Mouse (Mus musculus): ENCODE data around the gene Mapk9. TPM values are rescaled to one million over a fixed set of nuclear protein-coding genes. Genes with fewer than 3 reads are reported as not detected.

Mapk9 gene
- polyA plus RNA-seq, 1 experiment, result 7.6 TPM

DNA sequence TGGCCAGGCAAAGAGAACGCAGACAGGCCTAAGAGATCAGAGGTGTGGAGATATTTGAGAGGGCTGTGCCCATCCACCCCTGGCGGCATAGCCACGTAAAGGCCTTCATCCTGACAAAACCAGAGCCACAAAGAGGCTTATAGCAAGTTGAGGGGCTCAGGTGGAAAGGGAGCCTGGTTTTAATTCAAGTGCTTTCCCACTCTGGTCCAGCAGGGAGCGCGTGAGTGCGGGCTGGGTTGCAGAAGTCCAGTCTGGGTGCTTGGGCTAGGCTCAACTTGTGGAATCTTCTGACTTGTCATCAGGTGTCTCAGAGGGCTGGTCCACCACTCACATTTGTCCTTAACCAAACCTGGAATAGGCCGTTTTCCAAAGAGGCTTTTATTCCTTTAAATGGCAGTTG, 56.8 kb downstream of the Mapk9 start:
- H3K9me3 ChIP-seq, result no peaks in the 10 kb centered on the region
- H3K27me3 ChIP-seq (replicated peaks), result peaks cover 55% of the 10 kb centered on the region
- no peaks in the 10 kb centered on the region for H3K36me3 ChIP-seq (replicated peaks; ENCODE audit: low read length)
- TF ChIP-seq FLI1 (IDR thresholded peaks at IDR 0.05; ENCODE audit: low read length) (no peak), GATA1 (IDR thresholded peaks at IDR 0.05; ENCODE audit: borderline replicate concordance, low read length) (no peak)
- H3K4me3 ChIP-seq (replicated peaks), result no peak overlapping the region
- H3K4me1 ChIP-seq, result peaks cover 17% of the 10 kb centered on the region

- H3K9me3 ChIP-seq, result no peaks in the 10 kb centered on the region
- H3K4me3 ChIP-seq (replicated peaks), result no peak overlapping the region
- no peaks in the 10 kb centered on the region for H3K36me3 ChIP-seq (replicated peaks; ENCODE audit: low read length)
- TF ChIP-seq GATA1 (IDR thresholded peaks at IDR 0.05; ENCODE audit: borderline replicate concordance, low read length) (no peak), FLI1 (IDR thresholded peaks at IDR 0.05; ENCODE audit: low read length) (no peak)
- H3K4me1 ChIP-seq, result no peaks in the 10 kb centered on the region
- H3K27me3 ChIP-seq (replicated peaks), result peaks cover 53% of the 10 kb centered on the region
Observed at GRCm38 (mm10) chr11:49918521-49919180, 72.1 kb downstream of the Mapk9 start.

GRCm38 (mm10) chr11:49919304-49919703, 72.8 kb downstream of the Mapk9 start:
- no peaks in the 10 kb centered on the region for H3K36me3 ChIP-seq (replicated peaks; ENCODE audit: low read length)
- TF ChIP-seq FLI1 (IDR thresholded peaks at IDR 0.05; ENCODE audit: low read length) (no peak), GATA1 (IDR thresholded peaks at IDR 0.05; ENCODE audit: borderline replicate concordance, low read length) (no peak)

DNA sequence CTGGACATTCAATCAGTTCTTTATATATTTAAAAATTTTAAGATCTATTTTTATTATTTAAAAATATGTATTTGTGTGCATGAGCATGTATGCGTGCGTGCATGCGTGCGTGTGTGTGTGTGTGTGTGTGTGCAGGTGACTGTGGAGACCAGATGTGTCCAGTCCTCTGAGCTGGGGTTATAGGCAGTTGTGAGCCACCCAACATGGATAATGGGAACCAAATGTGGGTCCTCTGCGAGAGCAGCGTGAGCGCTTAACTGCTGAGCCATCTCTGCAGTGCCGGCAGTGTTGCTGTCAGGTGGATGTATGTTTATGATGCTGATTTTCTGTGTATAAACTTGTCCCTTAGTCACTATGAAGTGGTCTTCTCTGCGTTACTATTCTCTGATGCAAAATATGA, 77.0 kb downstream of the Mapk9 start:
- no peaks in the 10 kb centered on the region for H3K9me3 ChIP-seq
- peaks cover 56% of the 10 kb centered on the region for H3K27me3 ChIP-seq (replicated peaks)
- TF ChIP-seq FLI1 (IDR thresholded peaks at IDR 0.05; ENCODE audit: low read length), result no peak
- TF ChIP-seq GATA1 (IDR thresholded peaks at IDR 0.05; ENCODE audit: borderline replicate concordance, low read length), result no peak
- no peaks in the 10 kb centered on the region for H3K36me3 ChIP-seq (replicated peaks; ENCODE audit: low read length)
- H3K4me3 ChIP-seq (replicated peaks), result no peak overlapping the region
- peaks cover 3% of the 10 kb centered on the region; the same call in 1 of the 2 replicates for H3K4me1 ChIP-seq

More at GRCm38 (mm10) chr11:49919304-49919703, 72.8 kb downstream of the Mapk9 start:
- Histone ChIP-seq H3K9me3 (no peaks in the 10 kb centered on the region), H3K4me1 (no peaks in the 10 kb centered on the region), H3K4me3 (replicated peaks) (no peak overlapping the region), H3K27me3 (replicated peaks) (peaks cover 53% of the 10 kb centered on the region)

DNA sequence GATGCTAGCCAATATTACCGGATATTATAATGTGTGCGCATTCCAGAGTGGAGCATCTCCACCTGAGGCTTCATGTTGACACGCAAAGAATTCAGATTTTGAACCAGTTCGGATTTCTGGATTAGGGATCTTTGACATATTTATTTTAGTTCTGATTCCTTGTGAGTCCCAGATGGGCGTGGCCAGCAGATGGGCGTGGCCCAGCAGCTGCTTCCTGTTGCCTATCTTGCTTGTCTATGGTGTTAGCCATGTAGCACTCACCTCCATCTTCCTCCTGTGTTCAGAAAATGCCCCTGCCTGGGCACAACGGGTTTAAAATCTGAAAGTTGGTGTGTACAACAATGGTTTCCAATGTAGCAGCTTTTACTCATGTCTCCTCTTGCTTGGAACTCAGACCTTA, 79.6 kb downstream of the Mapk9 start:
- peaks cover 9% of the 10 kb centered on the region for H3K4me1 ChIP-seq
- TF ChIP-seq GATA1 (IDR thresholded peaks at IDR 0.05; ENCODE audit: borderline replicate concordance, low read length), result no peak
- TF ChIP-seq FLI1 (IDR thresholded peaks at IDR 0.05; ENCODE audit: low read length), result no peak
- H3K27me3 ChIP-seq (replicated peaks), result peaks cover 64% of the 10 kb centered on the region
- no peaks in the 10 kb centered on the region for H3K36me3 ChIP-seq (replicated peaks; ENCODE audit: low read length)
- no peaks in the 10 kb centered on the region for H3K9me3 ChIP-seq
- no peak overlapping the region for H3K4me3 ChIP-seq (replicated peaks)

DNA sequence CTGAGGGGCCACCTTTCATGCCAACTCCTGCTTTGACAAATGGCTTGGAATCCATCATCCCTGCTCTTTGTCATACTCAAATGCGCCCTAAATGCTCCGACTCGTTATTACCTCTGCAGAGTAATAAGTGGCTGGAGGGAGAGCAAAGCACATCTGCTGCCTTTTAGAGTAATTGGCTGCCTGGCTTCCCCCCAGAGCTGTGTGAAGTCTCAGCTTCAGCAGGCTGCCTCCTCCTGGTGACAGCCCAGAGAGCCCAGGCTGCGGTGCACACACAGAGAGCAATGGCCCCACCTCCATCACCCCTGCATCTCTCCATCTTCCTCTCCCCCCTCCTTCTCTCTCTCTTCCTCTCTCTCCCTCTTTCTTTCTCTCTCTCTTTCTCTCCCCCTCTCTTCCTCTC, 80.6 kb downstream of the Mapk9 start:
- TF ChIP-seq FLI1 (IDR thresholded peaks at IDR 0.05; ENCODE audit: low read length) (no peak), GATA1 (IDR thresholded peaks at IDR 0.05; ENCODE audit: borderline replicate concordance, low read length) (no peak)
- no peaks in the 10 kb centered on the region for H3K9me3 ChIP-seq
- H3K27me3 ChIP-seq (replicated peaks), result peaks cover 64% of the 10 kb centered on the region
- H3K36me3 ChIP-seq (replicated peaks; ENCODE audit: low read length), result no peaks in the 10 kb centered on the region
- no peak overlapping the region for H3K4me3 ChIP-seq (replicated peaks)
- H3K4me1 ChIP-seq, result peaks cover 19% of the 10 kb centered on the region

GRCm38 (mm10) chr11:49927670-49928069, 81.1 kb downstream of the Mapk9 start:
- H3K4me1 ChIP-seq, result peaks cover 23% of the 10 kb centered on the region
- H3K27me3 ChIP-seq (replicated peaks), result peaks cover 65% of the 10 kb centered on the region
- H3K36me3 ChIP-seq (replicated peaks; ENCODE audit: low read length), result no peaks in the 10 kb centered on the region
- TF ChIP-seq FLI1 (IDR thresholded peaks at IDR 0.05; ENCODE audit: low read length), result no peak
- no peak for TF ChIP-seq GATA1 (IDR thresholded peaks at IDR 0.05; ENCODE audit: borderline replicate concordance, low read length)
- no peak overlapping the region for H3K4me3 ChIP-seq (replicated peaks)
- H3K9me3 ChIP-seq, result no peaks in the 10 kb centered on the region

- Histone ChIP-seq H3K4me1 (peaks cover 26% of the 10 kb centered on the region), H3K4me3 (replicated peaks) (no peak overlapping the region), H3K9me3 (no peaks in the 10 kb centered on the region), H3K36me3 (replicated peaks; ENCODE audit: low read length) (no peaks in the 10 kb centered on the region), H3K27me3 (replicated peaks) (peaks cover 78% of the 10 kb centered on the region)
- TF ChIP-seq FLI1 (IDR thresholded peaks at IDR 0.05; ENCODE audit: low read length) (no peak), GATA1 (IDR thresholded peaks at IDR 0.05; ENCODE audit: borderline replicate concordance, low read length) (no peak)
Observed at GRCm38 (mm10) chr11:49931037-49931625, 84.6 kb downstream of the Mapk9 start.

- H3K27me3 ChIP-seq (replicated peaks), result peaks cover 81% of the 10 kb centered on the region
Observed at GRCm38 (mm10) chr11:49931853-49932252, 85.3 kb downstream of the Mapk9 start.

GRCm38 (mm10) chr11:49933811-49934210, 87.3 kb downstream of the Mapk9 start:
- H3K4me3 ChIP-seq (replicated peaks), result no peak overlapping the region
- H3K4me1 ChIP-seq, result peaks cover 23% of the 10 kb centered on the region
- peaks cover 9% of the 10 kb centered on the region for H3K9me3 ChIP-seq
- peaks cover 79% of the 10 kb centered on the region for H3K27me3 ChIP-seq (replicated peaks)
- TF ChIP-seq GATA1 (IDR thresholded peaks at IDR 0.05; ENCODE audit: borderline replicate concordance, low read length) (no peak), FLI1 (IDR thresholded peaks at IDR 0.05; ENCODE audit: low read length) (no peak)
- no peaks in the 10 kb centered on the region for H3K36me3 ChIP-seq (replicated peaks; ENCODE audit: low read length)

More at GRCm38 (mm10) chr11:49931853-49932252, 85.3 kb downstream of the Mapk9 start:
- Histone ChIP-seq H3K36me3 (replicated peaks; ENCODE audit: low read length) (no peaks in the 10 kb centered on the region), H3K4me3 (replicated peaks) (peak overlapping the region; percentile 56), H3K4me1 (peaks cover 23% of the 10 kb centered on the region), H3K9me3 (no peaks in the 10 kb centered on the region)
- TF ChIP-seq GATA1 (IDR thresholded peaks at IDR 0.05; ENCODE audit: borderline replicate concordance, low read length) (no peak), FLI1 (IDR thresholded peaks at IDR 0.05; ENCODE audit: low read length) (no peak)
